Mouse (Mus musculus) lung, embryonic 14.5 days (tissue): ENCODE data around the gene Gm11034. TPM values are rescaled to one million over a fixed set of nuclear protein-coding genes. Genes with fewer than 3 reads are reported as not detected.

Experiments
- ATAC-seq: fragments of 200-750 bp; cut with Nextera tagmentation; 2 replicates; pipeline ENCODE4 v1.8.0; 2017; ENCODE audit warnings: mild to moderate bottlenecking, moderate TSS enrichment, moderate library complexity; ENCODE audit not compliant: insufficient read depth
- DNase-seq: peaks from one replicate; pipeline ENCODE4 v3.0.0-alpha.2; 2015
- H3K27ac ChIP-seq: fragments of 300-500 bp; sonication (generic); 2 replicates; pipeline ENCODE4 v1.5.1; 2014; ENCODE audit warnings: low read depth, mild to moderate bottlenecking, moderate library complexity
- H3K27me3 ChIP-seq: fragments of 300-500 bp; sonication (generic); 2 replicates; pipeline ENCODE4 v1.6.1; 2014; ENCODE audit warnings: low read length, control low read depth; ENCODE audit not compliant: insufficient read depth
- H3K36me3 ChIP-seq: fragments of 300-500 bp; sonication (generic); 2 replicates; pipeline ENCODE4 v1.6.1; 2014; ENCODE audit warnings: control low read depth; ENCODE audit not compliant: insufficient read depth
- H3K4me1 ChIP-seq: fragments of 300-500 bp; sonication (generic); 2 replicates; pipeline ENCODE4 v1.6.1; 2014; ENCODE audit warnings: antibody characterized with exemption, control low read depth; ENCODE audit not compliant: insufficient read depth
- H3K4me2 ChIP-seq: fragments of 300-500 bp; sonication (generic); 2 replicates; pipeline ENCODE4 v1.6.1; 2014; ENCODE audit warnings: mild to moderate bottlenecking
- H3K4me3 ChIP-seq: fragments of 300-500 bp; sonication (generic); 2 replicates; pipeline ENCODE4 v1.5.1; 2014; ENCODE audit warnings: low read depth, low read length
- H3K9ac ChIP-seq: fragments of 300-500 bp; sonication (generic); 2 replicates; pipeline ENCODE4 v1.6.1; 2014
- H3K9me3 ChIP-seq: fragments of 300-500 bp; sonication (generic); 2 replicates; pipeline ENCODE4 v1.6.1; 2016; ENCODE audit warnings: low read depth, low read length, control low read depth
- CTCF ChIP-seq: IDR thresholded peaks from 2 replicates; pipeline ENCODE4 v1.5.1; 2016; ENCODE audit warnings: antibody characterized with exemption, low read depth
- WGBS: fragments of 180-500 bp; shearing (Covaris S2); extraction: QIAGEN DNeasy Blood & Tissue Kit; methylation state at CpG from one replicate; pipeline ENCODE4 v1.1.7; 2014; 5-methylcytosine and 5-hydroxymethylcytosine counted together
- polyA plus RNA-seq: library from polyadenylated mRNA; unstranded; fragments of >200 nt; fragmentation: Nextera tagmentation; extraction: Ambion mirVana; gene quantifications from 2 replicates; pipeline ENCODE4 v1.2.1, GENCODE M21; 2014

The Gm11034 gene
- polyA plus RNA-seq, 1 experiment from 2014 or later = not detected

DNA sequence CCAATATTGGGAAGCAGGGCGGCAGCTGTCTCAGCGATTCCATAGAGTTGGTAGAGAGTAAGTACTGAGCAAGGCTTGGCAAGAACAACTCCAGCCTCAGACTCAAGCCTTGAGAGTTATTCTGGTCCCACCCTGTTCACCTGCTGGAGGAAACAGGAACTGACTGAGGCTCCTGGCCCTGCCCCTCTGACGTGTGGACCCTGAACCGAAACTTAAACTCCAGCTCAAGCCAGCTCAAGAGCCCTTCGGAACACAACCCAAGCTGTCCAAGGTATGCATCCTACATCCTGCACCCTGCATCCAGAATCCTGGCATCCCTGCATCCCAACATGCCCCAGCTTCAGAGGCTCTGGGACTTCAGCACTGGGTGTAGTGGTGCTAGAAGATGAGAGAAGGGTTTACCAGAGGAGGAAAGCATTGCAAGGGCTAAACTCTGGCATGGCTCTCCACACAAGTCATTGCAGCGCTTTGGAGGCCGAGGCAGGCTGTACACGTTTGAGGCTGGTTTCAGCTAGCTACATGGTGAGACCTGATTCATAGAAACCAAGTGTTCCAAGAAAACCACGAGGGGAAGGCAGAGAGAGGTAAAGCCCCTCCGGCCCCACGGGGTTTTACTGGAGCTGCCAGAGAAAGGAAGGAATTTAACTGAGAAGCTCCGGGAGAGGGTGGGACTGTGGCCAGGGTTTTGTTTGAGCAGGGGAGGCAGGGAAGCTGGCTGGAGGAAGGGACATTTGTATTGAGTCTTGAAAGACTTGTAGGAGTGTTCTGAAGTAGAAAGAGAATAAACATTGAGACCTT is 23.8 kb downstream of the Gm11034 start, which contains the start of gene Hsh2d:
Gene Hsh2d, plus strand, starts transcription at position 222 of the 798 bp plus-strand sequence.
- no peaks in the 10 kb centered on the region for H3K4me1 ChIP-seq
- H3K9me3 ChIP-seq = no peaks in the 10 kb centered on the region
- WGBS = 56% methylated on average over 12 of the region's 12 CpGs
- peak within 1 kb of the TSS; percentile 59 for H3K27ac ChIP-seq
- DNase-seq (peak; percentile 47), ATAC-seq (peak; percentile 60; the same call in 1 of the 2 replicates)
- no peaks in the 10 kb centered on the region for H3K27me3 ChIP-seq
- no peak within 1 kb of the TSS for H3K4me3 ChIP-seq
- no peak within 1 kb of the TSS; the same call in 1 of the 2 replicates for H3K4me2 ChIP-seq
- no peak within 1 kb of the TSS for H3K9ac ChIP-seq
- H3K36me3 ChIP-seq = no peaks in the 10 kb centered on the region
- peak; percentile 49 for TF ChIP-seq CTCF

DNA sequence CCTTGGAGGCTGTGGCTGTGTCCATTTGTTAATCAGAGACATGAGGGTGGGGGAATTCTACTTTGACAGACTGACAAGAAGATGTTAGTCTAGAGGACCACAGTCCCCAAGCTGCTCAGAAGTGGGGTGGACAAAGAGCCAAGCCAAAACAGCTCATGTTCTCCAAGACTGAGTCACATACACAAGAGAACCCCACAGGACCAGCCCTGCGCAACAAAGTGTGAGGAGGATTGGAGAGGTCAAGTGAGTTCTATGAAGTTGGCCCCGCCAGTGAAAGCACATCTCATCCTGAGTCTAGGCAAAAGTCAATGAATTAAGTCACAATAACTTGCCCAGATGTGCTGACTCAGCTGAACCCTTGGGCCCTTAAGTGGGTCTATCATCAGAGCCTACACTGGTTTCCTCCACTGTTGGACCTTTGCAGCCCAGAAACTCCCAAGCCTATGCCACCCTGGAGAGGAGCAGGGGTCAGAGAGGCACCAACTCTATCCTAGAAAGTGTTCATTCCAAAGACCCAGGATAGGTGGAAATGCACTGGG is 25.6 kb downstream of the Gm11034 start:
- no peak overlapping the region for H3K4me2 ChIP-seq
- H3K36me3 ChIP-seq = no peaks in the 10 kb centered on the region
- 80% methylated on average over 2 of the region's 2 CpGs for WGBS
- no peak overlapping the region for H3K27ac ChIP-seq
- TF ChIP-seq CTCF = no peak
- DNase-seq (no peak), ATAC-seq (no peak)
- no peak overlapping the region for H3K4me3 ChIP-seq
- no peak overlapping the region for H3K9ac ChIP-seq
- no peaks in the 10 kb centered on the region for H3K27me3 ChIP-seq
- H3K4me1 ChIP-seq = no peaks in the 10 kb centered on the region
- no peaks in the 10 kb centered on the region for H3K9me3 ChIP-seq

DNA sequence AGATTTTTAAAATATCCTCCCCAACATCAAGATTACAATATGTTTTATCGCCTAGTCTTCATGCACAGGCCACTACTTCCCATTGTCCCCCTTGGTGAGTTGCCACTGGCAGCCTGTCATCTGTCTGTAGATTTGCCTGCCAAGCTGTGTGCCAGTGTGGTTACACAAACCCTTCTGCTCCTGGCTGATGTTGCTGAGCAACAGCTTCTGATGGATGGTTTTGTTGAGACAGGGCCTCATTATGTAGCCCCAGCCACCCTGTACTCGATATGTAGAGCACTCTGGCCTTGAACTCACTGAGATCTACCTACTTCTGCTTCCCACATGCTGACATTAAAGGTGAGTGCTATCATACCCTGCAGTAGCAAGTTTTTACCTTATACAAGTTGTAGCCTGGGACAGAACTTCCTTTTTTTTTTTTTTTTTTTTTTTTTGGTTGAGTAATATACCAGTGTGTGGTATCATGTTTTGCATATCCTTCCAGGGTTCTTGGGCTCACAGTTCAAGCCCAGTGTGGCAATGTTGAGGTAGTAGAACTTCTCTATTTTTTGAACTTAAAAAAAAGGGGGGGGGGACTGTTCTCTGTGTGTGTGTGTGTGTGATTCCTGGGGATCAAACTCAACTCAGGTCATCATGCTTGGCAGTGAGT is 29.8 kb downstream of the Gm11034 start:
- no peaks in the 10 kb centered on the region for H3K27me3 ChIP-seq
- no peak overlapping the region for H3K4me2 ChIP-seq
- peaks cover 31% of the 10 kb centered on the region for H3K36me3 ChIP-seq
- H3K4me1 ChIP-seq = no peaks in the 10 kb centered on the region
- no peaks in the 10 kb centered on the region for H3K9me3 ChIP-seq
- no peak for TF ChIP-seq CTCF
- H3K9ac ChIP-seq = no peak overlapping the region
- no peak for ATAC-seq
- H3K27ac ChIP-seq = no peak overlapping the region
- DNase-seq = no peak
- no peak overlapping the region for H3K4me3 ChIP-seq
- 73% methylated on average over 2 of the region's 2 CpGs for WGBS

DNA sequence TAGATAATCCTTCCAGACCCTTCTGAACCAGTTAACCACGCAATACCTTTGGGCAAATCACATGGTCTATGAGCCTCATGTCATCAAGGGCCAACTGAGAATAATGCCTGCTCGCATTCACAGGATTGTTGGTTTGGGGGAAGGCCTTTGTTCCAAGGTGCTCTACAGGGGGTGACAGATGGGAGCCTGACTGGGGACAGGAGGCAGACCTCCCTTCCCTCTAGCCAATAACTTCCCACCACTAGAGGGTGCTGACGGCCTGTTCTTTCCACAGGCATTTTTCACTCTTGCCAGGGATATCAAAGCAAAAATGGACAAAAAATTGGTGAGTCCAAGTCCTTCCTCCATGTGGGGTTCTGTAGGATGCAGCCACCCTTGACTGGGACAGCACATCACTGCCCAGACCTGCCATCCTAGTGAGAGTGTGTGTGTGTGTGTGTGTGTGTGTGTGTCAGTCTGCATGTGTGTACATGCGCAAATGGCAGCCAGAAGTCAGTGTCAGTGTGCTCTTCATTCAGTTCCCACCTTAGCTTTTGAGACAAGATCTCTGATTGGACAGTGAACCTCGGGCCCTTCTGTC is 36.0 kb downstream of the Gm11034 start:
- peak; percentile 87 for TF ChIP-seq CTCF
- Histone ChIP-seq H3K9ac (no peak overlapping the region), H3K4me1 (no peaks in the 10 kb centered on the region), H3K4me2 (no peak overlapping the region), H3K27ac (no peak overlapping the region), H3K9me3 (no peaks in the 10 kb centered on the region), H3K4me3 (no peak overlapping the region), H3K36me3 (peaks cover 88% of the 10 kb centered on the region), H3K27me3 (no peaks in the 10 kb centered on the region)
- WGBS = 62% methylated on average over 5 of the region's 5 CpGs
- peak; percentile 88 for DNase-seq
- ATAC-seq = peak; percentile 74

DNA sequence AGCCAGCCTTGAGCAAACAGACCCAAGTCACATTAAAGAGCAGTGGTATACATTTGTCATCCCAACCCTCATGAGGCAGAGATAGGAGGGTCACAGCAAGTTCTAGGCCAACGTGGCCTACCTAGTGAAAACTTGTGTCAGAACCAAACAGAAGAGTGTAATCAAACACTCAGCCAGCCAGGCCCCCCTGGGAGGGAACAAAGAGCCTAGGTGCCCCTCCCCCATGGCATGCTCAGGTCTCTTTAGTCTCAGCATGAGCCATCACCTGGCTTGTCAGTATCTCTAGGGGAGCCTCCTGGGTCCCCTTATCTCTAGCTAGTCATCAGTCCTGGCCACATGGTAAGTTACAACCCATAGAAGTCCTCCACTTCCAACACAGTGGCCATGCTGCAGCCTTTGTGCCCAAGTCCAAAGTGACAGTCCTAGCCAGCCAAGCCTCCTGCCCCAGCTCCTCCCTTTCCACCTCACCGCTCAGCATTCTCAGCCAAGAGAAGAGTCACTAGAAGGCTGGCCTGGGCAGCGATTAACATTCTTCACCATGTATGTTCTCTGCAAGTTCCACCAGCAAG is 43.7 kb downstream of the Gm11034 start:
- no peak for ATAC-seq
- WGBS = 59% methylated on average over 3 of the region's 3 CpGs
- H3K27me3 ChIP-seq = no peaks in the 10 kb centered on the region

GRCm38 (mm10) chr8:72169098-72169668 is 44.3 kb downstream of the Gm11034 start:
- 80% methylated on average over 3 of the region's 3 CpGs for WGBS
- H3K9me3 ChIP-seq = no peaks in the 10 kb centered on the region
- no peaks in the 10 kb centered on the region for H3K27me3 ChIP-seq
- H3K27ac ChIP-seq = no peak overlapping the region
- TF ChIP-seq CTCF = no peak
- no peak overlapping the region for H3K4me3 ChIP-seq
- DNase-seq (no peak), ATAC-seq (no peak)
- H3K36me3 ChIP-seq = peaks cover 73% of the 10 kb centered on the region
- no peak overlapping the region for H3K4me2 ChIP-seq
- H3K9ac ChIP-seq = no peak overlapping the region
- no peaks in the 10 kb centered on the region for H3K4me1 ChIP-seq

More for the DNA sequence above, 43.7 kb downstream of the Gm11034 start:
- H3K4me1 ChIP-seq = no peaks in the 10 kb centered on the region
- H3K27ac ChIP-seq = no peak overlapping the region
- H3K9me3 ChIP-seq = no peaks in the 10 kb centered on the region
- H3K9ac ChIP-seq = no peak overlapping the region
- no peak for TF ChIP-seq CTCF
- no peak for DNase-seq
- peaks cover 74% of the 10 kb centered on the region for H3K36me3 ChIP-seq
- H3K4me2 ChIP-seq = no peak overlapping the region
- no peak overlapping the region for H3K4me3 ChIP-seq

Other genes with a start within 250 kb of the Gm11034 start
- gene Cyp4f18, start 204.0 kb downstream of the Gm11034 start, polyA plus RNA-seq = 0.93 and 2.2 TPM in 2 replicates
- gene Olfr372, start 172.4 kb downstream of the Gm11034 start, polyA plus RNA-seq = not detected in 2 replicates
- not detected in 2 replicates for gene Olfr373, start 130.5 kb downstream of the Gm11034 start, polyA plus RNA-seq
- gene Olfr374, start 106.6 kb downstream of the Gm11034 start, polyA plus RNA-seq = 0.01 and 0.04 TPM in 2 replicates
- gene Tpm4, start 78.7 kb downstream of the Gm11034 start, polyA plus RNA-seq = 849 and 861 TPM in 2 replicates
- 90.0 and 103 TPM in 2 replicates for gene Rab8a, start 52.4 kb downstream of the Gm11034 start, polyA plus RNA-seq
- gene Hsh2d, start 24.0 kb downstream of the Gm11034 start, polyA plus RNA-seq = 0.30 and 0.51 TPM in 2 replicates
- 0.24 TPM in 1 of 2 replicates, not detected in the other for gene Cib3, start 799 bp downstream of the Gm11034 start, polyA plus RNA-seq
- 65.3 and 69.6 TPM in 2 replicates for gene Fam32a, start 6.1 kb upstream of the Gm11034 start, polyA plus RNA-seq
- gene Ap1m1, start 26.4 kb upstream of the Gm11034 start, polyA plus RNA-seq = 102 and 104 TPM in 2 replicates
- 38.2 TPM in 2 replicates for gene Gm10282, start 91.6 kb upstream of the Gm11034 start, polyA plus RNA-seq
- gene Klf2, start 105.4 kb upstream of the Gm11034 start, polyA plus RNA-seq = 14.3 and 15.2 TPM in 2 replicates
- gene Eps15l1, start 207.8 kb upstream of the Gm11034 start, polyA plus RNA-seq = 68.6 and 69.4 TPM in 2 replicates
- gene Calr3, start 230.2 kb upstream of the Gm11034 start, polyA plus RNA-seq = 1.0 and 1.9 TPM in 2 replicates
- 13.6 and 17.2 TPM in 2 replicates for gene 1700030K09Rik, start 230.2 kb upstream of the Gm11034 start, polyA plus RNA-seq